Mouse (Mus musculus) cerebellum, postnatal 36 days (tissue): ENCODE data around the gene Cap1.

Experiments
- DNase-seq, 2 experiments: peaks; one replicate each; pipeline ENCODE4 v3.0.0; 2021 to 2022; ENCODE audit warnings: mixed read lengths in 2 of 2

Gene Cap1

GRCm38 (mm10) chr4:122886579-122887254 is 861 bp upstream of the Cap1 start:
- no peak for DNase-seq

- DNase-seq, result no peak
Observed at GRCm38 (mm10) chr4:122884481-122885340, 1.1 kb downstream of the Cap1 start.

DNA sequence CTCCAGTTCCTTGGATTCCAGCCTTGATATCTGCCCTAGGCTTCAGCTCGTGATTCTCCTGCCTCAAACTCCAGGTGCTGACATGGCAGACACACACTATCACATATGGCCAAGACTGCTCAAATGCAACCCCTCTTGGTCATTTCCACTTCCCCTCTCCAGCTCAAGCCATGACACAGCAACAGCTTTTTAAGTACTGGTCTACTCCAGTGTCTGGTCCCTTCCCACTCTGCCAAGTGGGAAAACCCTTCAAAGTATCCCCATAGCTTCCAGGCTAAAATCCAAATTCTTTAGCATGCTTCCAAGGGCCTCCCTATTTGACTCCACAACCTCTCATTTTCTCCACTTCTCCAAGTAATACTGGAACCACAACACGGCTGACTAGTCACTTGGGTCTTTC is 1.8 kb downstream of the Cap1 start:
- DNase-seq, result no peak

DNA sequence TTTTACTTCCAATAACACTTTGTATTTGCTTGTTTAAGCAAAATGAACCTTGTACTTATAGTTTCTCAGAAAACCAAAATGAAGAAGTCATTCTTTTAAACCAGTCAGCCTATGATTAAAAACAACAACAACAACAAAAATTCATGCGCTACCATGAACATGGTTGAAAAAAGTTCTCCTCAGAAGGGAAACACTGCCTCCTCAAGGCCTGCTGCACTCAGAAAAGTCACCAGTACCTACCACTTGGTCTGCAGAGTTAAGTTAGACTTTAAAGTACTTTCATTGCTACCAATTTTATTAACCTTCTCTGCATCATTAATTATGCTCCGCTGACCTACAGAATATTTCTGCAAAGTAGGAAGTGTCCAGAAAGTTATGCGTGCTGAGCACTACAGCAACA is 2.6 kb downstream of the Cap1 start:
- DNase-seq, result no peak

DNA sequence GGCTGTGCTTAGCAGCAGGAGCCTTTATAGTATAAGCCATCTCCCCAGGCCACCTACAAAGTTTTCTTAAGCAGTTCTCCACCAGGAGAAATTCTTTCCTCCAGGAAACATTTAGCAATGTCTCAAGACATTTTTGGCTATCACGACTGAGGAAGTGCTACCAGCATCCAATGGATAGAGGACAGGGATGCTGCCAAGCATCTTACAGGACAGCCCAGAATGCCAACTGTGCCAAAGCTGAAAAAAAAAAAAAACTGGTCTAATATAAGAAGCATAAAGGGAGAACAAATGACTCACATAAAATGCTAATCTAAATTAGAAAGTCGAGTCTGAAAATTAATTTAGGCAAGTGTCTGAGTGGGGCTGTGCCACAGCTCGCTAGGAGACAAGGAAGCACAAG is 3.3 kb downstream of the Cap1 start:
- DNase-seq, result no peak

DNA sequence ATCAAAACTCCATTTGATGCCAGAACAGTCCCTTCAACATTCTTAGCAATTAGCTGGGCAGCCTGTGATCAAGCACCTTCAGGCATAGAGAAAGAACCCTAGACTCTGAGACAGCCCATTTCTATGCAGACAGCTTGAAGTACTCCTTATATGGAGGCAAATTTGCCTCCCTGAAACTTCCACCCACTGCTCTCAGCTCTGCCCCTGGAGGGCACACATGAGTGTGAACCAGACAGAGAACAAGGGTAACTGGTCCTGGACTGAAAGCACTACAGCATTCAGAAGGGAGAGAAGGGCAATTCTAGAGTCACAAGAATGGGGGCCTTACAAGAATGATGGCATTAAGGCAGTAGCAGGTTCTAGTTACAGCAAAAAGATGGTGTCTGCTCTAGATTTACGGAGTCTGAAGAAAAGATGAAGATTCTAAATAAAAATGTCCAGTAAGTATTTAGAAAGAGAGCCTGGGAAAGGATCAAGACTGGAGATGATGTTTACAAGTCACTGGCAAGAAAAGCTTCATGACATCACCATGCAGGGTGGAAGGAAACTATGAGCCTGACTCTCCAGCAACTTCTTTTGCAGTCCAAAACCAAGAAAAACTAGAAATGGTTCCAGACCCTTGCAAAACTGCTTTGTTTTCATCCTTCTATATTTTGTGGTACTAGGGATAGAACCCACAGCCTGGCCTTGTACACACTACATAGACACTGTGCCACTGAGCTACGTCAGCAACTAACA is 7.4 kb downstream of the Cap1 start:
- DNase-seq, result no peak

GRCm38 (mm10) chr4:122873512-122873911 is 12.3 kb downstream of the Cap1 start:
- DNase-seq, result no peak

- no peak for DNase-seq
Observed at GRCm38 (mm10) chr4:122873003-122873402, 12.9 kb downstream of the Cap1 start.

GRCm38 (mm10) chr4:122871989-122872388 is 13.9 kb downstream of the Cap1 start:
- no peak for DNase-seq

GRCm38 (mm10) chr4:122871269-122871668 is 14.6 kb downstream of the Cap1 start:
- no peak for DNase-seq

- DNase-seq, result no peak
Observed at GRCm38 (mm10) chr4:122870741-122871140, 15.1 kb downstream of the Cap1 start.

DNA sequence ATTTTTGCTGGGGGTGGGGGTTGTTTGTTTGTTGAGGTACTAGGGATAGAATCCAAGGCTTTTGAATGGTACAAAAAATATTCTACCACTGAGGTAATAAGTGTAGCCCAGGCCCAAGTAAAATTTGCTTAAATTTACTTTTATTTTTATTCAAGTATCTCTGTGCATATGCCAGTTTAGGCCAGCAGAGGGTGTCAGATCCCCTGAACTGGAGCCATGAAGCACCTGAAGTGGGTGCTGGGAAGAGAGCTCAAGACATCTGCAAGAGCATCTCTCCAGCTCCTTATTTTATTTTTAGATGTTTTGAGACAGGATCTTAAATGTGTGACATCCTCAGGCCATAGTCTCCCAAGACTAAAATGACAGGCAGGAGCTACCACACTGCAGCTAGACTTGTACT is 15.8 kb downstream of the Cap1 start:
- DNase-seq, result peak; percentile 34

DNA sequence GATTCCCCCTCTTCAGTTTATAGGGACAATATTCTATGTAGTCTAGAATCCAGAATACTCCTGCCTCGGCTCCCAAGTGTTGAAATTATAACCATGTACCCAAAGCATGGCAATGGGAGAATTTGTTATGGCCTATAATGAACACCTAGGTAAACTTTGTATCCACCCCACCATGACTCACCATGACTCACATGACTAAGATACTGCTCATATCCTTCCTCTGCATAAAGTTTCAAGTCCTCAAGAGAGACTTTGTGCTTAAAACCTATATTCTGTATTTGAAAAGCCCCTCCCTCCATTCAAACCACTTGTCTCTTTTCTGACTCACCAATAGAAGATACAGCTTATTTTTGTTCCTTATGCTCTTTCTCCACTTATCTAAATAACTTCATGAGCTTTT is 17.8 kb downstream of the Cap1 start:
- no peak for DNase-seq

DNA sequence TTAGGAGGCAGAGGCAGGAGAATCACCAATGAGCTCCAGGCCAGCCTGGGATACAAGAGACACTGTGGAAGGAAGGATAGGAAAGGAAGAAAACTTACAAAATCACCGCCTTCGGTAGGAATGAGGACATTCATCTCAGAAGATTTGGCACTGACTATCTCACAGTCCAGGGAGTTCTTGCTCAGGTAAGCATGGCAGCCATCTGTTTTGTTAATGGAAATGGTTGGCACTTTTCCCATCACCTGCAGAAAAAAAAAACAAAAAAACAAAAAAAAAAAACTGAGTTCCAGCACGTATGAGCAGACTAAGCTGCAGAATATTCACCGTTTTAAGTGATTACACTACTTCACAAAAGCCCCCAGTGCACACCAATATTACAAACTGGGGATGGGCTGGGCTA is 24.0 kb downstream of the Cap1 start:
- DNase-seq, result peak in 1 of 2 experiments; percentile 23

- no peak for DNase-seq
Observed at GRCm38 (mm10) chr4:122859096-122859674, 26.7 kb downstream of the Cap1 start.

GRCm38 (mm10) chr4:122857909-122858308 is 27.9 kb downstream of the Cap1 start:
- no peak for DNase-seq

DNA sequence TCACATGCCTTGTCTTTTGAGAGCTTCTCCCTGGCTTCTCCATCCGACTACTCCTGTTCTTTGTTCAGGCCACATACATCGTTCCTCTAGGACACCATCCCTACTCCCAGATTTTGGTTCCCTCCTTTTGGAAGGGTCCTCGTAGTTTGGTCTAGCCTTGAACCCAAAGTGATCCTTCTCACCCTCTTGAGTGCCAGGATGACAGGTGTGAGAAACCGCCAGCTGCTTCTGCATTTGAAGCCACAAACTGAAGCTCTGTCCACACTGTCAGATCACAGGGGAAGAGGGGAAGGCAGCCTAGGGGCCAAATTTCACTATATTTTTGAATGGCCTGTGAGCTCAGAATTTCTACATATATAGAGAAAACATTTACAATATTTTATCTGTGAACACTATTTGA is 31.1 kb downstream of the Cap1 start:
- no peak for DNase-seq

DNA sequence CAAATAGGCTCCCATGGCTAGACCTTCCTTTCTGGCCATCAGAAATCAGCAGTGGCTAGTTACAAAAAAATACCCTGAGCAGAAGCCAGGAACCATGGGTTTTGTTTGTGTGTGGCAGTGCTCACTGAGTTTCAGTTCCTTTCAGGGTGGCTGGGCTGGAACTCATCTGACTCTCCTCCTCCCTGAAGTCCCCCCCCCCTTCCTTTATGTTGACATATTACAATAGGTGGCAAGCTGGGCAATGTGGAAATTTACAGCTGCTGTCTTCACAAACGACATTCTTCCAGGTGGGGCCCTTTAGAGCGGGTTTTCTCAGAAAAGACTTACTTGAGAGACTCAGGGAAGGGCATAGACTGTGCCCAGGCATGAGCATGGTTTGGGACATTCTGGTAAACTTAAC is 32.2 kb downstream of the Cap1 start:
- no peak for DNase-seq

DNA sequence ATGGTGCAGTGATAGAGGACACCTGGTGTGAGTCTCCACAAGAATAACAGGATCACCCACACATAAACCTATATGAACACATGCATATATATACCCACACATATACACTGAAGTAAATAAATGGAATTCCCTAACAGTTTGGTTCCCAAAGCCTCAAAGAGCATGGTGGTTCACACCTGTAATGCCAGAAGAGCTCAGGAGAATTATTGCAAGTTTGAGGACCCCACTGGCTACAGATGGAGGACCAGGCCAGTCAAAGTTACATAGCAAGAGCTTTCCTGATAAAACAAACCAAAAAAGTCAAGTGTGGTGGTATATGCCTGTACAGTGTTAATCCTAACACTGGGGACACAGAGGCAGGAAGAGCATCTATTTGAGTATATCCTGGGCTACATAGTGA is 34.3 kb downstream of the Cap1 start:
- no peak for DNase-seq

DNA sequence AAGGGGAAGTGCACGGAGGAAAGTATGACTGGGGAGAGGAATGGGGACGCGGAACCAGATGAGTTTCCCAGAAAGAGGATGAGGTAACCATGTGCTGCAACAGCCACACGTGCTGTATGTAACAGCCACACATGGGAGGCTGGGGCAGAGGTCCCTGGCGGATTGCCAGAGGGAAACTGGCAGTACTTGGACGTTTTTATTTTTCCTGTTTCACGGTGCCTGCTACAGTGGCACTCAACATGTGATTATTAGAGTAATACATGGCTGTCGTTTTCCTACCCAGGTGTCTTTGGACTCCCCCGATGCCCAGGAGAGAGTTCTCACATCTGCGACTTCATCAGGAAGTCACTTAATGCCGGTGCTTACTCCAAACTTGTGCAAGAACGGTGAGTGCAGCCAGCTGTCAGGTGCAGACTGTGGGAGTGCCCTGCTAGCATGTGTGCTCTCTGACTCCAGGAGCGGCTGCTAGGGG is 37.7 kb downstream of the Cap1 start:
- no peak for DNase-seq

- DNase-seq, result no peak
Observed at GRCm38 (mm10) chr4:122838416-122838815, 47.4 kb downstream of the Cap1 start.

GRCm38 (mm10) chr4:122837994-122838393 is 47.9 kb downstream of the Cap1 start:
- DNase-seq, result no peak

DNA sequence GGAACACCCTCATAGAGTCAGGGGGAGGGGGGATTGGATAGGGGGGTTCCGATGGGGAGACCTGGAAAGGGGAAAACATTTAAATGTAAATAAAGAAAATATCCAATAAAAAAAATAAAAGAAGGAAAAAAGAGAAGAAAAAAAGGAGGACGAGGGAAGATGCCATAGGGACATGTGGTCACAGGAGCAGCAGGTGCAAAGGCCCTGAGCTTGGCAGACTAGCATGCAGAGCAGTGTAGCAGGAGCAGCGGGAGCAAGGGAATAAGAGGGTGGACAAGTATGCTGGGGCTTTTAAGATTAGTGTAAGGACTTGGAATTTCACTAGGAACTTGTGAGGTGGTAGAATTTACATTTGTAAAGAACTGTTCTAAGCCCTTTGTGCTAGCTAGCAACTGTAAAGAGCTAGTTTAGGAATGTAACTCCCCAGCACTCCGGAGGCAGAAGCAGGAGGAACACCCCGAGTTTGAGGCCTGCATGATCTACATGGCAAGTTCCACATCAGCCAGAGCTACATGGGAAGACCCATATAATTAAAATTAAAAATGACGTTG is 48.6 kb downstream of the Cap1 start:
- DNase-seq, result no peak
